Mouse (Mus musculus): ENCODE measurements around the gene Specc1l.

Specc1l gene

GRCm38 (mm10) chr10:75211807-75212645, at the start of gene Specc1l:
TSS of gene Specc1l (plus strand) at chr10:75212073.
- peak; percentile 96 to 97 for DNase-seq (ENCODE audit: low spot score in 2 of 2)

- DNase-seq (ENCODE audit: low spot score in 2 of 2): no peak
These were observed 45.9 kb upstream of the Specc1l start for GRCm38 (mm10) chr10:75165825-75166481.

- no peak for DNase-seq (ENCODE audit: low spot score in 2 of 2)
These were observed 45.3 kb upstream of the Specc1l start for GRCm38 (mm10) chr10:75166601-75167000.

- DNase-seq (ENCODE audit: low spot score in 2 of 2): no peak
These were observed 41.5 kb upstream of the Specc1l start for GRCm38 (mm10) chr10:75170207-75170850.

GRCm38 (mm10) chr10:75173056-75173455, 38.8 kb upstream of the Specc1l start:
- no peak for DNase-seq (ENCODE audit: low spot score in 2 of 2)

GRCm38 (mm10) chr10:75173712-75174111, 38.2 kb upstream of the Specc1l start:
- peak in 1 of 2 experiments; percentile 18 for DNase-seq (ENCODE audit: low spot score in 2 of 2)

GRCm38 (mm10) chr10:75176494-75176893, 35.4 kb upstream of the Specc1l start:
- DNase-seq (ENCODE audit: low spot score in 2 of 2): peak in 1 of 2 experiments; percentile 10

GRCm38 (mm10) chr10:75178911-75179310, 33.0 kb upstream of the Specc1l start:
- DNase-seq (ENCODE audit: low spot score in 2 of 2): no peak

- DNase-seq (ENCODE audit: low spot score in 2 of 2): peak; percentile 57 to 58
These were observed 29.6 kb upstream of the Specc1l start for GRCm38 (mm10) chr10:75182151-75182774.

- DNase-seq (ENCODE audit: low spot score in 2 of 2): no peak
These were observed 27.0 kb upstream of the Specc1l start for GRCm38 (mm10) chr10:75184826-75185225.

- DNase-seq (ENCODE audit: low spot score in 2 of 2): no peak
These were observed 25.3 kb upstream of the Specc1l start for GRCm38 (mm10) chr10:75186551-75186950.

GRCm38 (mm10) chr10:75187366-75188056, 24.4 kb upstream of the Specc1l start:
- no peak for DNase-seq (ENCODE audit: low spot score in 2 of 2)

- DNase-seq (ENCODE audit: low spot score in 2 of 2): no peak
These were observed 20.2 kb upstream of the Specc1l start for GRCm38 (mm10) chr10:75191647-75192046.

GRCm38 (mm10) chr10:75197817-75198216, 14.1 kb upstream of the Specc1l start:
- DNase-seq (ENCODE audit: low spot score in 2 of 2): no peak

GRCm38 (mm10) chr10:75200733-75201132, 11.1 kb upstream of the Specc1l start:
- no peak for DNase-seq (ENCODE audit: low spot score in 2 of 2)

- DNase-seq (ENCODE audit: low spot score in 2 of 2): no peak
These were observed 5.7 kb upstream of the Specc1l start for GRCm38 (mm10) chr10:75206192-75206591.

- no peak for DNase-seq (ENCODE audit: low spot score in 2 of 2)
These were observed 1.0 kb upstream of the Specc1l start for GRCm38 (mm10) chr10:75210841-75211240.

- DNase-seq (ENCODE audit: low spot score in 2 of 2): no peak
These were observed 1.1 kb downstream of the Specc1l start for GRCm38 (mm10) chr10:75212981-75213380.

- DNase-seq (ENCODE audit: low spot score in 2 of 2): no peak
These were observed 8.8 kb downstream of the Specc1l start for GRCm38 (mm10) chr10:75220722-75221121.

- no peak for DNase-seq (ENCODE audit: low spot score in 2 of 2)
These were observed 10.2 kb downstream of the Specc1l start for GRCm38 (mm10) chr10:75221936-75222610.

GRCm38 (mm10) chr10:75222611-75222998, 10.7 kb downstream of the Specc1l start:
- peak; percentile 81 for DNase-seq (ENCODE audit: low spot score in 2 of 2)
